Mouse (Mus musculus): ENCODE data around the gene Ly86.

GRCm38 (mm10) chr13:37446699-37447258 lies 101.8 kb downstream of the Ly86 start:
- no peak for TF ChIP-seq CTCF (IDR thresholded peaks at IDR 0.05; ENCODE audit: extremely low read depth, insufficient read depth, low read length)
- no peak for TF ChIP-seq POLR2A (IDR thresholded peaks at IDR 0.05; ENCODE audit: extremely low read depth, insufficient read depth, low read length)
